9 mouse cellular contexts compared by ENCODE assay signal in genomic region chr1:42685321-42685960, GRCm38 (mm10). TPM values are rescaled to one million over a fixed set of nuclear protein-coding genes. Genes with fewer than 3 reads are reported as not detected.
DNase-seq lines count a peak whose midpoint lies in the region; ATAC-seq lines count a peak whose summit lies in the region.
"Had no signal": no experiment of that assay in that cellular context is flagged by ENCODE, and none has a peak within 500 bp of the region (broad histone marks: within the 10 kb centered on the region; RNA-seq: fewer than 3 reads in every experiment).

No protein-coding gene starts in this region.

- 3% methylated on average over 11 of the region's 11 CpGs for WGBS in kidney, embryonic 15.5 days
- WGBS in forebrain, embryonic 13.5 days: 3% methylated on average over 11 of the region's 11 CpGs
- WGBS in limb, embryonic 11.5 days: 2% methylated on average over 11 of the region's 11 CpGs
- WGBS in neural tube, embryonic 13.5 days: 2% methylated on average over 11 of the region's 11 CpGs

- H3K4me1 ChIP-seq in kidney, embryonic 15.5 days: peaks cover 26% of the 10 kb centered on the region
- peaks cover 78% of the 10 kb centered on the region for H3K4me1 ChIP-seq in forebrain, embryonic 13.5 days
- peaks cover 7% of the 10 kb centered on the region; the same call in 1 of the 2 replicates for H3K4me1 ChIP-seq in limb, embryonic 11.5 days (ENCODE audit: control insufficient read depth, insufficient read depth, low read length)
- peaks cover 76% of the 10 kb centered on the region for H3K4me1 ChIP-seq in neural tube, embryonic 13.5 days (replicated peaks)

- peak overlapping the region; percentile 64 for H3K4me2 ChIP-seq in kidney, embryonic 15.5 days
- H3K4me2 ChIP-seq in forebrain, embryonic 13.5 days: peak overlapping the region; percentile 98
- peak overlapping the region; percentile 87; the same call in 1 of the 2 replicates for H3K4me2 ChIP-seq in limb, embryonic 11.5 days (ENCODE audit: low read depth, severe bottlenecking)
- peak overlapping the region; percentile 86 for H3K4me2 ChIP-seq in neural tube, embryonic 13.5 days

- H3K4me3 ChIP-seq in kidney, embryonic 15.5 days (replicated peaks): peak overlapping the region; percentile 35
- H3K4me3 ChIP-seq in forebrain, embryonic 13.5 days: peak overlapping the region; percentile 99
- H3K4me3 ChIP-seq in limb, embryonic 11.5 days (ENCODE audit: low read depth, low read length): no peak overlapping the region
- peak overlapping the region; percentile 55 for H3K4me3 ChIP-seq in neural tube, embryonic 13.5 days

- ATAC-seq in kidney, embryonic 15.5 days (replicated peaks; ENCODE audit: low FRiP score): no peak
- no peak for ATAC-seq in forebrain, embryonic 13.5 days
- no peak for ATAC-seq in limb, embryonic 11.5 days (ENCODE audit: insufficient number of reproducible peaks, low FRiP score, low TSS enrichment, low read depth)
- ATAC-seq in neural tube, embryonic 13.5 days (ENCODE audit: low read depth): no peak

- no peaks in the 10 kb centered on the region for H3K36me3 ChIP-seq in kidney, embryonic 15.5 days
- H3K36me3 ChIP-seq in forebrain, embryonic 13.5 days (ENCODE audit: poor library complexity, severe bottlenecking): no peaks in the 10 kb centered on the region
- no peaks in the 10 kb centered on the region for H3K36me3 ChIP-seq in limb, embryonic 11.5 days (ENCODE audit: control insufficient read depth, insufficient read depth, low read length)
- no peaks in the 10 kb centered on the region for H3K36me3 ChIP-seq in neural tube, embryonic 13.5 days

- H3K9ac ChIP-seq in kidney, embryonic 15.5 days: no peak overlapping the region
- peak overlapping the region; percentile 96 for H3K9ac ChIP-seq in forebrain, embryonic 13.5 days
- no peak overlapping the region for H3K9ac ChIP-seq in limb, embryonic 11.5 days (ENCODE audit: low read length)
- H3K9ac ChIP-seq in neural tube, embryonic 13.5 days: peak overlapping the region; percentile 88

- peak overlapping the region; percentile 78 for H3K27ac ChIP-seq in kidney, embryonic 15.5 days
- peak overlapping the region; percentile 100 for H3K27ac ChIP-seq in forebrain, embryonic 13.5 days
- H3K27ac ChIP-seq in limb, embryonic 11.5 days (replicated peaks; ENCODE audit: low read depth, low read length): no peak overlapping the region
- H3K27ac ChIP-seq in neural tube, embryonic 13.5 days (replicated peaks): peak overlapping the region; percentile 98

- H3K27me3 ChIP-seq in kidney, embryonic 15.5 days: peaks cover 85% of the 10 kb centered on the region
- no peaks in the 10 kb centered on the region for H3K27me3 ChIP-seq in forebrain, embryonic 13.5 days
- H3K27me3 ChIP-seq in limb, embryonic 11.5 days (ENCODE audit: control insufficient read depth, insufficient read depth, low read length): peaks cover 51% of the 10 kb centered on the region
- H3K27me3 ChIP-seq in neural tube, embryonic 13.5 days: peaks cover 8% of the 10 kb centered on the region; the same call in 1 of the 2 replicates

- no peak for DNase-seq in kidney, adult 11 months
- DNase-seq in limb, embryonic 11.5 days (ENCODE audit: low spot score): no peak
- DNase-seq in gastrocnemius, postnatal 4 days (ENCODE audit: low spot score in 2 of 2): no peak
- DNase-seq in right cerebral cortex, postnatal 36 days (ENCODE audit: low spot score in 2 of 2): no peak
- DNase-seq in c-Kit-positive CD71-positive TER-119-positive erythroid progenitor cells, embryonic 14.5 days (ENCODE audit: low spot score): no peak
- DNase-seq: lung, adult 18-20 months had no signal

- no peaks in the 10 kb centered on the region for H3K9me3 ChIP-seq in kidney, embryonic 15.5 days (replicated peaks)
- no peaks in the 10 kb centered on the region for H3K9me3 ChIP-seq in forebrain, embryonic 13.5 days (replicated peaks)
- H3K9me3 ChIP-seq in limb, embryonic 11.5 days (ENCODE audit: control insufficient read depth, low read length): no peaks in the 10 kb centered on the region; the same call in 1 of the 2 replicates
- no peaks in the 10 kb centered on the region for H3K9me3 ChIP-seq in neural tube, embryonic 13.5 days

RNA-seq across cellular contexts. Expression of gene Pou3f3, which starts 10.1 kb away (rescaled TPM):
- 8.9 and 9.2 TPM in 2 replicates for polyA plus RNA-seq in kidney, embryonic 15.5 days (2015; fragmentation: Nextera tagmentation; extraction: Ambion mirVana)
- 37.1 and 44.2 TPM in 2 replicates for polyA plus RNA-seq in forebrain, embryonic 13.5 days (2015; fragmentation: Nextera tagmentation; extraction: Ambion mirVana)
- 0.04 and 0.19 TPM in 2 replicates for polyA plus RNA-seq in limb, embryonic 11.5 days (2014; fragmentation: Nextera tagmentation; extraction: Ambion mirVana)
- 10.5 and 12.2 TPM in 2 replicates for polyA plus RNA-seq in neural tube, embryonic 13.5 days (2015; fragmentation: Nextera tagmentation; extraction: Ambion mirVana)
- total RNA-seq in gastrocnemius, postnatal 4 days (2021): under 1 TPM in 1 of 2 experiments, not detected in 1; 0.05 TPM

Comparison
In these comparisons a context has a peak if more than half of its experiments do, and no peak if none do; other contexts are left out.
1. H3K9ac ChIP-seq: peak in forebrain, embryonic 13.5 days (single experiment) and neural tube, embryonic 13.5 days (single experiment); none in kidney, embryonic 15.5 days (single experiment) and limb, embryonic 11.5 days (single experiment).
2. Peak in every context shown above with its lines, with median percentiles within 50 percentile points of each other: H3K4me2 ChIP-seq.